Mouse (Mus musculus) stomach, postnatal 0 days (tissue): Measurements from ENCODE around the gene Dlg2. TPM values are rescaled to one million over a fixed set of nuclear protein-coding genes. Genes with fewer than 3 reads are reported as not detected.

Experiments
- ATAC-seq: fragments of 200-750 bp; cut with Nextera tagmentation; 2 replicates; pipeline ENCODE4 v1.8.0; 2017; ENCODE audit not compliant: low FRiP score, low TSS enrichment
- DNase-seq: peaks from one replicate; pipeline ENCODE4 v3.0.0-alpha.2; 2016; ENCODE audit warnings: low spot score
- H3K27ac ChIP-seq: fragments of 300-500 bp; sonication (generic); replicated peaks from 2 replicates; pipeline ENCODE4 v1.5.1; 2014; ENCODE audit warnings: mild to moderate bottlenecking, control low read depth
- H3K27me3 ChIP-seq: fragments of 300-500 bp; sonication (generic); 2 replicates; pipeline ENCODE4 v1.6.1; 2014; ENCODE audit warnings: low read length; ENCODE audit not compliant: control insufficient read depth, insufficient read depth
- H3K36me3 ChIP-seq: fragments of 300-500 bp; sonication (generic); 2 replicates; pipeline ENCODE4 v1.6.1; 2014; ENCODE audit warnings: low read length, mixed read lengths; ENCODE audit not compliant: control insufficient read depth, insufficient read depth
- H3K4me1 ChIP-seq: fragments of 300-500 bp; sonication (generic); replicated peaks from 2 replicates; pipeline ENCODE4 v1.6.1; 2014; ENCODE audit warnings: antibody characterized with exemption; ENCODE audit not compliant: control insufficient read depth, insufficient read depth
- H3K4me2 ChIP-seq: fragments of 300-500 bp; sonication (generic); replicated peaks from 2 replicates; pipeline ENCODE4 v1.6.1; 2014; ENCODE audit warnings: low read depth, mild to moderate bottlenecking, control low read depth, moderate library complexity
- H3K4me3 ChIP-seq: fragments of 300-500 bp; sonication (generic); 2 replicates; pipeline ENCODE4 v1.5.1; 2014; ENCODE audit warnings: low read depth, low read length, control low read depth
- H3K9ac ChIP-seq: fragments of 300-500 bp; sonication (generic); 2 replicates; pipeline ENCODE4 v1.6.1; 2014; ENCODE audit warnings: mild to moderate bottlenecking, low read length, control low read depth, mixed read lengths
- H3K9me3 ChIP-seq: fragments of 300-500 bp; sonication (generic); 2 replicates; pipeline ENCODE4 v1.6.1; 2016; ENCODE audit warnings: low read length; ENCODE audit not compliant: control insufficient read depth
- CTCF ChIP-seq: IDR thresholded peaks from 2 replicates; pipeline ENCODE4 v1.5.1; 2016; ENCODE audit warnings: antibody characterized with exemption, low read depth, mild to moderate bottlenecking, moderate library complexity
- EP300 ChIP-seq: optimal IDR thresholded peaks from 2 replicates; pipeline ENCODE3; 2016; ENCODE audit warnings: antibody characterized with exemption
- WGBS: fragments of 180-500 bp; shearing (Covaris S2); extraction: QIAGEN DNeasy Blood & Tissue Kit; methylation state at CpG from one replicate; pipeline ENCODE4 v1.1.7; 2014; 5-methylcytosine and 5-hydroxymethylcytosine counted together
- polyA plus RNA-seq: library from polyadenylated mRNA; unstranded; fragments of >200 nt; fragmentation: Nextera tagmentation; extraction: Ambion mirVana; gene quantifications from 2 replicates; pipeline ENCODE4 v1.2.1, GENCODE M21; 2015

The Dlg2 gene
- polyA plus RNA-seq, 1 experiment from 2014 or later, result 12.8 TPM

GRCm38 (mm10) chr7:92025465-92026056, 1549.1 kb downstream of the Dlg2 start:
- no peak for TF ChIP-seq EP300
- no peak for TF ChIP-seq CTCF
- Histone ChIP-seq H3K4me2 (no peak overlapping the region), H3K4me1 (no peaks in the 10 kb centered on the region), H3K36me3 (no peaks in the 10 kb centered on the region), H3K4me3 (no peak overlapping the region), H3K9me3 (no peaks in the 10 kb centered on the region), H3K27ac (no peak overlapping the region), H3K27me3 (no peaks in the 10 kb centered on the region), H3K9ac (no peak overlapping the region)
- WGBS, result 67% methylated on average over 2 of the region's 2 CpGs
- DNase-seq (peak; percentile 18), ATAC-seq (peak; percentile 80)

DNA sequence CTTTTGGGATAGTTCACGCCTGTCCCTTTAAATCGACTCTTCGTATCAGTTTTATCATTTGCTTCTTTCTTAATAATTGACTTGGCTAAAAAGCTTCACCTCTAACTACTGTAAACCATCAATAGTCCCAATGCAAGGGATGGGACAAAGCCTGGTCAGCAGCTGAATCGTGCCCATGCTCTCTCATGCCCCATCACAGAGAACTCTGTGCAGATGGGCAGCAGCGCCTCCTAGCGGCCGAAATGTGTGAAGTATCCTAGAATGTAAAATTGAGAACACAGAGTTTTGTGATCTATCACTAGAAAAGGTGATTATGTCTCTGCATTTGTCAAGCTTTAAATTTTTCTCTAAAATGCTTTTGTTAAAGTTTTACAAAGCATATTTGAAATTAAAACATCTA, 1550.6 kb downstream of the Dlg2 start:
- DNase-seq, result peak; percentile 72
- H3K4me1 ChIP-seq, result no peaks in the 10 kb centered on the region
- H3K36me3 ChIP-seq, result no peaks in the 10 kb centered on the region
- ATAC-seq, result no peak
- no peak for TF ChIP-seq EP300
- TF ChIP-seq CTCF, result peak; percentile 93
- no peaks in the 10 kb centered on the region for H3K9me3 ChIP-seq
- H3K27me3 ChIP-seq, result no peaks in the 10 kb centered on the region
- no peak overlapping the region for H3K4me3 ChIP-seq
- no peak overlapping the region for H3K9ac ChIP-seq
- WGBS, result 37% methylated on average over 7 of the region's 7 CpGs
- no peak overlapping the region for H3K4me2 ChIP-seq
- H3K27ac ChIP-seq, result no peak overlapping the region

DNA sequence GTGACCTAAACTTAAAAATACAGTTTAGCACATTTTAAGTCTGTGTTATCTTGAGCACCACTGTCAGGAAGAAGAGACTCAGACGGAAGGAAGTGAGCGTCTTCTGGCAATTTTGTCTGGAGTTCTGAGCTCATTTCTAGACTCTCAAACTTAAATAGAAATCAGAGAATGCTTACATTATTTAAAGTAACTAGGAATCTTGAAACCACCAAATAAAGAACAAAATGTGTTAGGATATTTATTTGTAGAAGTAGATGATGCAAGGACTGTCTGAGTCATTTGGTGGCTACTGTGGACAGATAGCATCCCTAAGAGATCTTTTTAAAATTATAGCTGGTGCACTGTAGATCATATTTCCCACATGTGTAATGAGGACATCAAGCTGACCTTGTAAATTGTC, 1557.8 kb downstream of the Dlg2 start:
- H3K4me3 ChIP-seq, result no peak overlapping the region
- no peaks in the 10 kb centered on the region for H3K9me3 ChIP-seq
- H3K4me1 ChIP-seq, result no peaks in the 10 kb centered on the region
- H3K27me3 ChIP-seq, result no peaks in the 10 kb centered on the region
- no peak for DNase-seq
- H3K4me2 ChIP-seq, result no peak overlapping the region
- TF ChIP-seq CTCF (no peak), EP300 (no peak)
- no peaks in the 10 kb centered on the region for H3K36me3 ChIP-seq
- ATAC-seq, result no peak
- 83% methylated on average over 2 of the region's 2 CpGs for WGBS
- H3K9ac ChIP-seq, result no peak overlapping the region
- no peak overlapping the region for H3K27ac ChIP-seq

GRCm38 (mm10) chr7:92040187-92040586, 1563.7 kb downstream of the Dlg2 start:
- no peak for ATAC-seq

DNA sequence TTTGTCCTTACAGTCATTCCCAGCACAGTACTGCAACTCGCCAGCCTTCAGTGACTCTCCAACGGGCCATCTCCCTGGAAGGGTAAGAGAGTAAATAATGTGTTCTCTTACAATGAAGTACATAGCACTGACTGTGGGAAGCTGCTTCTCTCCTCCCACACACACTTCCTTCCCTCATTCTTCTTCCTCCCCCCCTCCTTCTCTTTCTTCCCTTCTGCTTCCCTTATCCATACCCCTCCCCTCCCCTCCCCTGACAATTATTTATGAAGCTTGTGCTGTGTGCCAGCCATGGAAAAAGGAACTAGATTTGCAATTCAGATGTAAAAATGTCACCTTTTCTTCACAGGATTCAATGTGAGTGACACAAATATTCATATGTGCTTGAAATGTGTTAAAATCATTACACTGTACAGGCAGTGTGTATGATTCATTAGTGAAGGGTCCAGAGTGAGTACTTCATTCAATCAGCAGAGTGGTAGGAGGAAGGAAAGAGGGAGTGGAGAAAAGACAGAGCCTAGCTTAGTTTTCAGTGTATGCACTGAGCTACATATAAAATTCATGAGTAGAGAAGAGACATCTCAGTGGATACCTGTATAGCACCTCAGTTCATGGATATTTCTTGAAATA, 1564.4 kb downstream of the Dlg2 start:
- WGBS, result 48% methylated on average over 2 of the region's 2 CpGs
- Histone ChIP-seq H3K36me3 (no peaks in the 10 kb centered on the region), H3K27ac (no peak overlapping the region), H3K4me2 (no peak overlapping the region), H3K9ac (no peak overlapping the region), H3K4me1 (no peaks in the 10 kb centered on the region), H3K9me3 (no peaks in the 10 kb centered on the region), H3K4me3 (no peak overlapping the region), H3K27me3 (no peaks in the 10 kb centered on the region)
- DNase-seq (no peak), ATAC-seq (no peak)
- TF ChIP-seq EP300, result no peak

More at GRCm38 (mm10) chr7:92040187-92040586, 1563.7 kb downstream of the Dlg2 start:
- Histone ChIP-seq H3K9ac (no peak overlapping the region), H3K4me1 (no peaks in the 10 kb centered on the region), H3K9me3 (no peaks in the 10 kb centered on the region), H3K36me3 (no peaks in the 10 kb centered on the region), H3K27me3 (no peaks in the 10 kb centered on the region), H3K4me3 (no peak overlapping the region), H3K4me2 (no peak overlapping the region), H3K27ac (no peak overlapping the region)
- no peak for DNase-seq
- no peak for TF ChIP-seq EP300
- no peak for TF ChIP-seq CTCF

DNA sequence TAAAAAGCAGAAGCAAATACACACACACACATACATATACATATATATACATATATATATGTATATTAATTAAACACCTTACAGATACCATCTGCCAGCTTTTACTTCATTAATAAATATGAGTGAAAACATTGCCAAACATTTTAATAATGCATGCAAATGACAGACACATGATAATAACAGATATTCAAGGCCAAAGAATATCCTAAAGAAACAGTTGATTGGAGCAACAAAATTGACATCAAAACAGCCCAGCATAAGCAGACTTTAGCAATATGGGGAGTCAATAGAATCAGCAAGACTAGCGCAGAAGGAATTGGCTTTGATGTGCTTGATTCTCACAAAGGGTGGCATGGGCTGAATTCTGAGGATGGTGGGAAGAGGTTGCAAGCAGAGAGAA, 1568.5 kb downstream of the Dlg2 start:
- Histone ChIP-seq H3K27me3 (no peaks in the 10 kb centered on the region), H3K4me1 (no peaks in the 10 kb centered on the region), H3K4me2 (no peak overlapping the region), H3K27ac (no peak overlapping the region), H3K4me3 (no peak overlapping the region), H3K9ac (no peak overlapping the region), H3K9me3 (no peaks in the 10 kb centered on the region), H3K36me3 (no peaks in the 10 kb centered on the region)
- DNase-seq (no peak), ATAC-seq (no peak)
- 95% methylated on average over 1 of the region's 1 CpGs for WGBS
- TF ChIP-seq CTCF, result no peak
- TF ChIP-seq EP300, result no peak
